Mouse (Mus musculus): ENCODE results near the gene Eya2. TPM values are rescaled to one million over a fixed set of nuclear protein-coding genes. Genes with fewer than 3 reads are reported as not detected.
"Not testable (repeated sequence)": the region's sequence is repeated elsewhere in the genome, so short reads cannot be mapped to it uniquely, and the experiment has no call there.

Eya2 gene
- polyA plus RNA-seq, 1 experiment from 2014 or later: 3.5 TPM

- Histone ChIP-seq H3K4me2 (ENCODE audit: low read length) (no peak overlapping the region), H3K27me3 (replicated peaks; ENCODE audit: control insufficient read depth, insufficient read depth, low read length) (no peaks in the 10 kb centered on the region), H3K36me3 (ENCODE audit: control insufficient read depth, insufficient read depth) (peaks cover 36% of the 10 kb centered on the region), H3K9me3 (ENCODE audit: control insufficient read depth, low read length) (no peaks in the 10 kb centered on the region), H3K4me1 (replicated peaks; ENCODE audit: control insufficient read depth, insufficient read depth, low read length) (peaks cover 10% of the 10 kb centered on the region), H3K27ac (ENCODE audit: low read length) (no peak overlapping the region), H3K4me3 (replicated peaks; ENCODE audit: low read length) (no peak overlapping the region), H3K9ac (replicated peaks; ENCODE audit: low read depth, low read length) (no peak overlapping the region)
- 95% methylated on average over 9 of the region's 9 CpGs for WGBS
- ATAC-seq: no peak
Observed at GRCm38 (mm10) chr2:165788796-165789195, 194.0 kb downstream of the Eya2 start.

GRCm38 (mm10) chr2:165789667-165790066 lies 194.8 kb downstream of the Eya2 start:
- Histone ChIP-seq H3K36me3 (ENCODE audit: control insufficient read depth, insufficient read depth) (peaks cover 33% of the 10 kb centered on the region), H3K4me2 (ENCODE audit: low read length) (no peak overlapping the region), H3K4me3 (replicated peaks; ENCODE audit: low read length) (no peak overlapping the region), H3K27ac (ENCODE audit: low read length) (no peak overlapping the region), H3K9ac (replicated peaks; ENCODE audit: low read depth, low read length) (no peak overlapping the region), H3K9me3 (ENCODE audit: control insufficient read depth, low read length) (no peaks in the 10 kb centered on the region), H3K4me1 (replicated peaks; ENCODE audit: control insufficient read depth, insufficient read depth, low read length) (peaks cover 10% of the 10 kb centered on the region), H3K27me3 (replicated peaks; ENCODE audit: control insufficient read depth, insufficient read depth, low read length) (no peaks in the 10 kb centered on the region)
- 94% methylated on average over 3 of the region's 3 CpGs for WGBS
- no peak for ATAC-seq

- Histone ChIP-seq H3K27me3 (replicated peaks; ENCODE audit: control insufficient read depth, insufficient read depth, low read length) (no peaks in the 10 kb centered on the region), H3K9me3 (ENCODE audit: control insufficient read depth, low read length) (no peaks in the 10 kb centered on the region), H3K4me1 (replicated peaks; ENCODE audit: control insufficient read depth, insufficient read depth, low read length) (peaks cover 12% of the 10 kb centered on the region), H3K36me3 (ENCODE audit: control insufficient read depth, insufficient read depth) (peaks cover 30% of the 10 kb centered on the region), H3K27ac (ENCODE audit: low read length) (no peak overlapping the region), H3K4me3 (replicated peaks; ENCODE audit: low read length) (no peak overlapping the region), H3K4me2 (ENCODE audit: low read length) (no peak overlapping the region), H3K9ac (replicated peaks; ENCODE audit: low read depth, low read length) (0 out of 2 replicates have a peak overlapping the region, but pooled peaks have one; percentile 10)
- no peak for ATAC-seq
- WGBS: 56% methylated on average over 7 of the region's 7 CpGs
Observed at GRCm38 (mm10) chr2:165791026-165791425, 196.2 kb downstream of the Eya2 start.

- Histone ChIP-seq H3K27ac (ENCODE audit: low read length) (no peak overlapping the region), H3K27me3 (replicated peaks; ENCODE audit: control insufficient read depth, insufficient read depth, low read length) (no peaks in the 10 kb centered on the region), H3K4me3 (replicated peaks; ENCODE audit: low read length) (no peak overlapping the region), H3K4me2 (ENCODE audit: low read length) (no peak overlapping the region), H3K4me1 (replicated peaks; ENCODE audit: control insufficient read depth, insufficient read depth, low read length) (peaks cover 12% of the 10 kb centered on the region), H3K9ac (replicated peaks; ENCODE audit: low read depth, low read length) (no peak overlapping the region), H3K36me3 (ENCODE audit: control insufficient read depth, insufficient read depth) (peaks cover 30% of the 10 kb centered on the region; the same call in 1 of the 2 replicates), H3K9me3 (ENCODE audit: control insufficient read depth, low read length) (no peaks in the 10 kb centered on the region)
- WGBS: 71% methylated on average over 9 of the region's 9 CpGs
- ATAC-seq: 0 out of 2 replicates have a peak, but pooled peaks have one; percentile 36
Observed at GRCm38 (mm10) chr2:165791657-165792056, 196.8 kb downstream of the Eya2 start.

GRCm38 (mm10) chr2:165792431-165793282 lies 197.8 kb downstream of the Eya2 start:
- 93% methylated on average over 25 of the region's 25 CpGs for WGBS
- Histone ChIP-seq H3K27ac (ENCODE audit: low read length) (no peak overlapping the region), H3K9ac (replicated peaks; ENCODE audit: low read depth, low read length) (no peak overlapping the region), H3K9me3 (ENCODE audit: control insufficient read depth, low read length) (no peaks in the 10 kb centered on the region), H3K4me1 (replicated peaks; ENCODE audit: control insufficient read depth, insufficient read depth, low read length) (peaks cover 11% of the 10 kb centered on the region), H3K4me3 (replicated peaks; ENCODE audit: low read length) (no peak overlapping the region), H3K27me3 (replicated peaks; ENCODE audit: control insufficient read depth, insufficient read depth, low read length) (no peaks in the 10 kb centered on the region), H3K4me2 (ENCODE audit: low read length) (no peak overlapping the region), H3K36me3 (ENCODE audit: control insufficient read depth, insufficient read depth) (peaks cover 29% of the 10 kb centered on the region; the same call in 1 of the 2 replicates)
- ATAC-seq: no peak

GRCm38 (mm10) chr2:165793283-165793638 lies 198.4 kb downstream of the Eya2 start:
- ATAC-seq: no peak
- Histone ChIP-seq H3K27ac (ENCODE audit: low read length) (no peak overlapping the region), H3K4me1 (replicated peaks; ENCODE audit: control insufficient read depth, insufficient read depth, low read length) (peaks cover 6% of the 10 kb centered on the region; the same call in 1 of the 2 replicates), H3K9me3 (ENCODE audit: control insufficient read depth, low read length) (no peaks in the 10 kb centered on the region), H3K9ac (replicated peaks; ENCODE audit: low read depth, low read length) (no peak overlapping the region), H3K4me3 (replicated peaks; ENCODE audit: low read length) (no peak overlapping the region), H3K27me3 (replicated peaks; ENCODE audit: control insufficient read depth, insufficient read depth, low read length) (no peaks in the 10 kb centered on the region), H3K4me2 (ENCODE audit: low read length) (no peak overlapping the region), H3K36me3 (ENCODE audit: control insufficient read depth, insufficient read depth) (peaks cover 29% of the 10 kb centered on the region; the same call in 1 of the 2 replicates)
- 88% methylated on average over 3 of the region's 3 CpGs for WGBS

- Histone ChIP-seq H3K4me3 (replicated peaks; ENCODE audit: low read length) (no peak overlapping the region), H3K9ac (replicated peaks; ENCODE audit: low read depth, low read length) (no peak overlapping the region), H3K4me1 (replicated peaks; ENCODE audit: control insufficient read depth, insufficient read depth, low read length) (0 out of 2 replicates have a peak, but pooled peaks cover 2% of the 10 kb centered on the region), H3K9me3 (ENCODE audit: control insufficient read depth, low read length) (no peaks in the 10 kb centered on the region), H3K27me3 (replicated peaks; ENCODE audit: control insufficient read depth, insufficient read depth, low read length) (no peaks in the 10 kb centered on the region), H3K27ac (ENCODE audit: low read length) (no peak overlapping the region), H3K36me3 (ENCODE audit: control insufficient read depth, insufficient read depth) (peaks cover 23% of the 10 kb centered on the region; the same call in 1 of the 2 replicates), H3K4me2 (ENCODE audit: low read length) (no peak overlapping the region)
- ATAC-seq: no peak
- WGBS: 75% methylated on average over 8 of the region's 8 CpGs
Observed at GRCm38 (mm10) chr2:165797876-165798275, 203.0 kb downstream of the Eya2 start.

GRCm38 (mm10) chr2:165800174-165800573 lies 205.3 kb downstream of the Eya2 start:
- H3K4me1 ChIP-seq (replicated peaks; ENCODE audit: control insufficient read depth, insufficient read depth, low read length); H3K9me3 ChIP-seq (ENCODE audit: control insufficient read depth, low read length); H3K9ac ChIP-seq (replicated peaks; ENCODE audit: low read depth, low read length); H3K27me3 ChIP-seq (replicated peaks; ENCODE audit: control insufficient read depth, insufficient read depth, low read length); H3K4me2 ChIP-seq (ENCODE audit: low read length); H3K4me3 ChIP-seq (replicated peaks; ENCODE audit: low read length); H3K27ac ChIP-seq (ENCODE audit: low read length); ATAC-seq: not testable (repeated sequence)
- WGBS: 96% methylated on average over 3 of the region's 3 CpGs
- peaks cover 24% of the 10 kb centered on the region for H3K36me3 ChIP-seq (ENCODE audit: control insufficient read depth, insufficient read depth)

- Histone ChIP-seq H3K9me3 (ENCODE audit: control insufficient read depth, low read length) (no peaks in the 10 kb centered on the region), H3K27ac (ENCODE audit: low read length) (no peak overlapping the region), H3K4me1 (replicated peaks; ENCODE audit: control insufficient read depth, insufficient read depth, low read length) (no peaks in the 10 kb centered on the region), H3K4me2 (ENCODE audit: low read length) (no peak overlapping the region), H3K27me3 (replicated peaks; ENCODE audit: control insufficient read depth, insufficient read depth, low read length) (no peaks in the 10 kb centered on the region), H3K9ac (replicated peaks; ENCODE audit: low read depth, low read length) (no peak overlapping the region), H3K36me3 (ENCODE audit: control insufficient read depth, insufficient read depth) (peaks cover 28% of the 10 kb centered on the region), H3K4me3 (replicated peaks; ENCODE audit: low read length) (no peak overlapping the region)
- WGBS: 93% methylated on average over 12 of the region's 12 CpGs
- ATAC-seq: no peak
Observed at GRCm38 (mm10) chr2:165808179-165808975, 213.5 kb downstream of the Eya2 start.
